Mouse (Mus musculus) lung, postnatal 25 days (tissue): Measurements from ENCODE around the gene Rnase12.
A peak's percentile ranks its signal among the peaks of the same experiment; 100 is the strongest.

Experiments used
- DNase-seq: peaks from one replicate; pipeline ENCODE4 v3.0.0; 2022; ENCODE audit warnings: low spot score

Gene Rnase12

GRCm38 (mm10) chr14:51085086-51085485 lies 27.6 kb upstream of the Rnase12 start:
- no peak for DNase-seq

GRCm38 (mm10) chr14:51083805-51084204 lies 26.3 kb upstream of the Rnase12 start:
- no peak for DNase-seq

GRCm38 (mm10) chr14:51082599-51083581 lies 25.4 kb upstream of the Rnase12 start:
- peak; percentile 65 for DNase-seq

- DNase-seq, result no peak
Measured at GRCm38 (mm10) chr14:51081035-51081434, 23.6 kb upstream of the Rnase12 start.

- DNase-seq, result no peak
Measured at GRCm38 (mm10) chr14:51079180-51079579, 21.7 kb upstream of the Rnase12 start.

GRCm38 (mm10) chr14:51074335-51074734 lies 16.9 kb upstream of the Rnase12 start, which contains the start of gene Olfr750:
Gene Olfr750 (minus strand): TSS chr14:51074435.
- no peak for DNase-seq

- DNase-seq, result no peak
Measured at GRCm38 (mm10) chr14:51069617-51070016, 12.2 kb upstream of the Rnase12 start.

GRCm38 (mm10) chr14:51068956-51069355 lies 11.5 kb upstream of the Rnase12 start:
- DNase-seq, result no peak

GRCm38 (mm10) chr14:51060761-51061160 lies 3.3 kb upstream of the Rnase12 start:
- DNase-seq, result no peak

GRCm38 (mm10) chr14:51054243-51055237 lies 2.9 kb downstream of the Rnase12 start:
- DNase-seq, result no peak

GRCm38 (mm10) chr14:51053176-51053575 lies 4.3 kb downstream of the Rnase12 start:
- no peak for DNase-seq

- DNase-seq, result no peak
Measured at GRCm38 (mm10) chr14:51051941-51052340, 5.5 kb downstream of the Rnase12 start.

GRCm38 (mm10) chr14:51050063-51050462 lies 7.4 kb downstream of the Rnase12 start, which contains the start of gene Rnase11:
Gene Rnase11 (minus strand): TSS chr14:51050163.
- DNase-seq, result no peak

- DNase-seq, result no peak
Measured at GRCm38 (mm10) chr14:51047846-51048245, 9.6 kb downstream of the Rnase12 start.

- no peak for DNase-seq
Measured at GRCm38 (mm10) chr14:51041769-51042168, 15.7 kb downstream of the Rnase12 start, which contains the start of gene Rnase9. Gene Rnase9 (minus strand): TSS chr14:51041869.

- DNase-seq, result no peak
Measured at GRCm38 (mm10) chr14:51036214-51036613, 21.2 kb downstream of the Rnase12 start.

GRCm38 (mm10) chr14:51035206-51035605 lies 22.3 kb downstream of the Rnase12 start:
- DNase-seq, result no peak

- no peak for DNase-seq
Measured at GRCm38 (mm10) chr14:51027387-51028155, 29.9 kb downstream of the Rnase12 start.

GRCm38 (mm10) chr14:51026391-51027133 lies 30.9 kb downstream of the Rnase12 start:
- peak; percentile 82 for DNase-seq

GRCm38 (mm10) chr14:51024820-51025219 lies 32.6 kb downstream of the Rnase12 start:
- DNase-seq, result no peak

- DNase-seq, result no peak
Measured at GRCm38 (mm10) chr14:51023457-51023856, 34.0 kb downstream of the Rnase12 start.
